Mouse (Mus musculus) testis, adult 2 months (tissue): ENCODE measurements around the gene Large1. TPM values are rescaled to one million over a fixed set of nuclear protein-coding genes. Genes with fewer than 3 reads are reported as not detected.

ENCODE experiments used
- H3K27ac ChIP-seq: fragments of 200-500 bp; 2 replicates; pipeline ENCODE4 v1.5.1; 2012; ENCODE audit warnings: low read depth, low read length; ENCODE audit not compliant: control insufficient read depth, insufficient read depth
- H3K27me3 ChIP-seq: fragments of 200-500 bp; 2 replicates; pipeline ENCODE4 v1.6.1; 2012; ENCODE audit warnings: mild to moderate bottlenecking, low read length, moderate library complexity; ENCODE audit not compliant: control insufficient read depth, insufficient read depth
- H3K36me3 ChIP-seq: fragments of 200-500 bp; 2 replicates; pipeline ENCODE4 v1.6.1; 2012; ENCODE audit warnings: mild to moderate bottlenecking, low read length; ENCODE audit not compliant: control insufficient read depth, insufficient read depth
- H3K4me1 ChIP-seq: fragments of 200-500 bp; 2 replicates; pipeline ENCODE4 v1.6.1; 2012; ENCODE audit warnings: low read length; ENCODE audit not compliant: control insufficient read depth, insufficient read depth
- H3K4me3 ChIP-seq: fragments of 200-500 bp; 2 replicates; pipeline ENCODE4 v1.5.1; 2012; ENCODE audit warnings: low read depth, mild to moderate bottlenecking, low read length, moderate library complexity, mixed read lengths; ENCODE audit not compliant: control insufficient read depth
- CTCF ChIP-seq: fragments of 200-500 bp; IDR thresholded peaks from 2 replicates; pipeline ENCODE4 v1.5.1; 2012; ENCODE audit warnings: low read depth, mild to moderate bottlenecking, inconsistent platforms, low read length, moderate library complexity; ENCODE audit not compliant: control insufficient read depth, insufficient read depth, insufficient replicate concordance
- POLR2A ChIP-seq: fragments of 200-500 bp; IDR thresholded peaks from 2 replicates; pipeline ENCODE4 v1.6.1; 2012; ENCODE audit warnings: low read depth, mild to moderate bottlenecking, inconsistent platforms, low read length, moderate library complexity; ENCODE audit not compliant: control insufficient read depth
- polyA plus RNA-seq: library from polyadenylated mRNA; depleted of rRNA; stranded (reverse); fragments of >200 nt; gene quantifications from 2 replicates; pipeline ENCODE4 v1.2.3, GENCODE M21; 2012

The Large1 gene
- polyA plus RNA-seq, 1 experiment = 2.0 TPM

DNA sequence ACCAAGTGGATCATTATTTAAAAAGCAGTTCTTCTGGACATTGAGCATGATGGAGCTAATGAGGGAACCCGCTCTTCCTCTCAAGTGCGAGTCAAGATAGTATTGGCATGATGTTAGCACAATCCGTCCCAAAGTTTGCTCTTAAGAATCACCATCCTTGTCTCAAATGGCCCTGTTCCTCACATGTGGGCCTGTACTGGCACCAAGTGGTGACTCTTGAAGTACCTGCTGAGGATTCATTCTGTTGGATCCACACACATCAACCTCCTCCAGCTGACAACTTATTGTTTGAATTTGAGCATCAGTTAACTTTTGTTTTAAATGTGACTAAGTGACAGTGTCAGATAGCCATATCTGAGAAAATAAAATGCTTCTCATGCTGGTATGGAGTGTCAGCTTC is 540.6 kb downstream of the Large1 start:
- Histone ChIP-seq H3K27me3 (no peaks in the 10 kb centered on the region), H3K4me1 (no peaks in the 10 kb centered on the region), H3K36me3 (no peaks in the 10 kb centered on the region), H3K27ac (no peak overlapping the region), H3K4me3 (no peak overlapping the region)
- TF ChIP-seq POLR2A (no peak), CTCF (no peak)

DNA sequence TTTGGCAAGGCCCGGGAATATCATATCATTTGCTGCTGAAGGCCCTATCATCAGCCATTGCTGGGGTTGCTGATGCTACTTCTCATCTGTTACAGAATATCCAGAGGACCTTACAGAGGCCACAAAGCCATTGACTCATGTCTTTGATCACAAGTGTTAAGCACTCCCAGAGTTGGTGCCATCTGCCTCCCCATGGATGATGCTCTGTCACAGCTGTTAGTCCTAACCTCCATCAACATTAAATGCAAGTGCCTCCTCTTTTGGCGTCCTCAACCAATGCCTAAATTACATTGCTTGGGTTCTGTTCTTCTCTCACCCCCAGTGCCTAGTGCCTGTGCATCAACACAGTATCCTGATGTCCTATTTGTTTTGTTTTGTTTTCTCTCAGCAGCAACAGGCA is 551.8 kb downstream of the Large1 start:
- no peak overlapping the region for H3K27ac ChIP-seq
- no peaks in the 10 kb centered on the region for H3K27me3 ChIP-seq
- no peaks in the 10 kb centered on the region for H3K36me3 ChIP-seq
- H3K4me3 ChIP-seq = no peak overlapping the region
- no peak for TF ChIP-seq POLR2A
- no peak for TF ChIP-seq CTCF
- H3K4me1 ChIP-seq = no peaks in the 10 kb centered on the region

DNA sequence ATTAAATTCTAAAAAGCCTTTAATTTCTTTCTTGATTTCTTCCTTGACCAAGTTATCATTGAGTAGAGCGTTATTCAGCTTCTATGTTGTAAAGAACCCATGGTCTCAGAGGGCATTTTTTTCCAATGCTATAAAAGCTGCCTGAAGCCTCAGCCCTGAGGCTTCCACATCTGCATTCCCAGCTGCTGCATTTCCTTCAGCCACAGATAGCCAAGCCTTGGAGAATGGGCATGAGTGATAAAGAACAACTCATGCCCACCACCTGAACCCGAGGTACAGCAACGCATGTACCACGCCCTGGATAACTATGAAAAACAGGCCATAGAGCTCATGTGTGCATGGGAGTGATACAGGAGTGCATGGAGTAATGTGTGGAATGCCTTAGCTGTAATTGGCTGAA is 572.7 kb downstream of the Large1 start:
- Histone ChIP-seq H3K27ac (no peak overlapping the region), H3K4me1 (no peaks in the 10 kb centered on the region), H3K36me3 (no peaks in the 10 kb centered on the region), H3K27me3 (no peaks in the 10 kb centered on the region), H3K4me3 (no peak overlapping the region)
- no peak for TF ChIP-seq CTCF

DNA sequence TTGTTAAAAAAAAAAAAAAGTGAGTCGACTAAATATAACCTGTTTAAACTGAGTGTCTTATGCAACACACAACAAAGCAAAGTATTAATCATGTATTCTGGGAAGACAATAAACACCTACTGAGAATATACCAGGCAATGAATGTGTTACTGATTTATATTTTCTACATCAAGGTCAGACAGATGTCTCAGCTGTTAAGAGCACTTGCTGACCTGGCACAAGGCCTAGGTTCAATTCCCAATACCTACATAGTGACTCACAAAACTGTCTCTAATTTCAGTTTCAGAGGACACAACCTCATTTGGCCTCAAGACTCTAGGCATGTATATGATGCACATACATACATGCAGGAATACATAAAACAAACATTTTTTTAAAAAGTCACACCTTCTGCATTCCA is 575.5 kb downstream of the Large1 start:
- Histone ChIP-seq H3K27ac (no peak overlapping the region), H3K4me3 (no peak overlapping the region), H3K36me3 (no peaks in the 10 kb centered on the region), H3K4me1 (no peaks in the 10 kb centered on the region), H3K27me3 (no peaks in the 10 kb centered on the region)
- TF ChIP-seq POLR2A (no peak), CTCF (no peak)

DNA sequence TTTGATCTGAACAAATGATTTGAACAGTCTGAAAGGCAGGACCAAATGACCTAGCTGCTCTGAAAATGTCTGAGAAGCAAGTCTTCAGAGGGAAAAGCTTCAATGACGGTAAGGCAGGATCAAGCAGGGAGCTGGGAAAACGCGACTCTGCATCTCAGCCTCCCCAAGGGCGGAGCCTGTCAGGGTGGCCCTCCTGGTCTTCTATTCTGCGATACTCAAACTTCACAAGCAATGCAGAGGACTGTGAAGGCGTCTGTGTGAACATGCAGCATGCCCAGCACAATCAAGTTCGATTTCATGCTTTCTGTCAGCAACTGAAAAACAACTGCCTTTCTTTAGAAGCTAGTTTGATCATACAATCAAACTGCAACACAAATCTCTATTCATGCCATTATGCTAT is 586.6 kb downstream of the Large1 start:
- Histone ChIP-seq H3K36me3 (no peaks in the 10 kb centered on the region), H3K4me3 (no peak overlapping the region), H3K27ac (no peak overlapping the region), H3K4me1 (no peaks in the 10 kb centered on the region; the same call in 1 of the 2 replicates), H3K27me3 (no peaks in the 10 kb centered on the region)
- no peak for TF ChIP-seq POLR2A
- no peak for TF ChIP-seq CTCF

DNA sequence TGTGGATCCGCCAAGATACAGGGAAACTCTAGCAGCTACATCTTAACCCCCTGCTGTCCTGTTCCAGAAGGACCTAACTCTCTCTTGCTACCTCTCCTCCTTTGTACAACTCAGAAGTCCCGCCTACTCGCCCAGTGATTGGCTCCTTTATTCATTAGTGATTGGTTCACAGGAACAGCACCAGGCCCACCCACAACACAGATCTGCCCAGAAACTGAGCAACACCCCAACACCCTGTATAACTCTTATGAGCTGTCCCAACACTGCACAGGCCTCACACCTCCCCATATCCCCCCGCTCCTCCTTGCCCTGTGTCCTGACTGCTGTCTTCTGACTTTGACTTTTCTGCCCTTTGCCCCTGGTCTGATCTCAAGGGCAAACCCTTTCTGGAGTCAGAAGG is 587.6 kb downstream of the Large1 start:
- H3K4me3 ChIP-seq = no peak overlapping the region
- H3K27ac ChIP-seq = no peak overlapping the region
- H3K4me1 ChIP-seq = no peaks in the 10 kb centered on the region; the same call in 1 of the 2 replicates
- TF ChIP-seq POLR2A (no peak), CTCF (no peak)
- no peaks in the 10 kb centered on the region for H3K36me3 ChIP-seq
- H3K27me3 ChIP-seq = no peaks in the 10 kb centered on the region
